Mouse (Mus musculus) testis, adult 2 months (tissue): ENCODE measurements around the gene Nfxl1.

ENCODE experiments used
- CTCF ChIP-seq: fragments of 200-500 bp; IDR thresholded peaks from 2 replicates; pipeline ENCODE4 v1.5.1; 2012; ENCODE audit warnings: low read depth, mild to moderate bottlenecking, inconsistent platforms, low read length, moderate library complexity; ENCODE audit not compliant: control insufficient read depth, insufficient read depth, insufficient replicate concordance
- POLR2A ChIP-seq: fragments of 200-500 bp; IDR thresholded peaks from 2 replicates; pipeline ENCODE4 v1.6.1; 2012; ENCODE audit warnings: low read depth, mild to moderate bottlenecking, inconsistent platforms, low read length, moderate library complexity; ENCODE audit not compliant: control insufficient read depth

GRCm38 (mm10) chr5:72496756-72497155, 62.7 kb downstream of the Nfxl1 start:
- no peak for TF ChIP-seq POLR2A
- no peak for TF ChIP-seq CTCF
